Mouse (Mus musculus): ENCODE results near the gene Get4.
A peak's percentile ranks its signal among the peaks of the same experiment; 100 is the strongest.

DNA sequence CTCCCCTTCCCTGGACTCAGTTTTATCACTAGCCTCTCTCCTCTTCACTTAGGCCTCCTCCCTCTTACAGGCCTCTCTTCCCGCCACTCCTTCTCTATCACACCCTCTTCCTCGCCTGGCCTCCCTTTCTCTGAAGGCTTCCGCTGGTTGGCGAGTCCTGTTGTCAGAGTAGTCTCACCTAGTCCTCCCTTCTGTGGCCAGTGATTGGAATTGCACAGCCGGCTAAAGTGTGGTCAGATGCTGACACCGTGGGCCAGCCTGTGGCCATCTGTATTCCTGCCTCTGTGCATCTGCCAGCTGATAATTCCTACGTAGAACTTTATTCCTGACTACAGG, 754 bp downstream of the Get4 start:
- TF ChIP-seq POLR2A (IDR thresholded peaks at IDR 0.05; ENCODE audit: borderline replicate concordance, insufficient read depth, low read length) (no peak), CTCF (IDR thresholded peaks at IDR 0.05; ENCODE audit: borderline replicate concordance, insufficient read depth, low read depth, low read length) (0 out of 2 replicates have a peak, but pooled peaks have one; percentile 0)

All from cerebellum, adult 2 months (tissue).